Mouse (Mus musculus) monocyte, adult 2 months (primary cell): ENCODE measurements at regions not wholly inside any gene's neighbourhood (a gene's known extent, or its start where the extent isn't known, plus 50 kb on each side); places are given as distances from the start of the nearest gene placed in this dataset.

Experiments used
- DNase-seq, 2 experiments: peaks; one replicate each; pipeline ENCODE4 v3.0.0; 2022; ENCODE audit warnings: low spot score in 2 of 2, low read depth in 1 of 2

GRCm38 (mm10) chr12:54326571-54326970 is 122.9 kb upstream of the Egln3 start:
- DNase-seq = no peak

GRCm38 (mm10) chr12:54320533-54320932 is 116.9 kb upstream of the Egln3 start:
- DNase-seq = no peak

GRCm38 (mm10) chr12:54316980-54317471 is 113.4 kb upstream of the Egln3 start:
- DNase-seq = no peak

GRCm38 (mm10) chr12:54316066-54316567 is 112.5 kb upstream of the Egln3 start:
- DNase-seq = no peak

GRCm38 (mm10) chr12:54314153-54314552 is 110.5 kb upstream of the Egln3 start:
- DNase-seq = no peak

- no peak for DNase-seq
Measured at GRCm38 (mm10) chr12:54313211-54313845, 109.7 kb upstream of the Egln3 start.

- no peak for DNase-seq
Measured at GRCm38 (mm10) chr12:54312522-54313210, 109.0 kb upstream of the Egln3 start.

- DNase-seq = no peak
Measured at GRCm38 (mm10) chr12:54311896-54312521, 108.3 kb upstream of the Egln3 start.

GRCm38 (mm10) chr12:54309874-54310273 is 106.2 kb upstream of the Egln3 start:
- DNase-seq = no peak

GRCm38 (mm10) chr12:54309219-54309618 is 105.6 kb upstream of the Egln3 start:
- DNase-seq = no peak

GRCm38 (mm10) chr12:54305135-54305630 is 101.5 kb upstream of the Egln3 start:
- no peak for DNase-seq

GRCm38 (mm10) chr12:54303746-54304145 is 100.1 kb upstream of the Egln3 start:
- DNase-seq = no peak

GRCm38 (mm10) chr12:54299506-54299905 is 95.8 kb upstream of the Egln3 start:
- no peak for DNase-seq

- no peak for DNase-seq
Measured at GRCm38 (mm10) chr12:54293248-54293647, 89.6 kb upstream of the Egln3 start.

- no peak for DNase-seq
Measured at GRCm38 (mm10) chr12:54290311-54290710, 86.7 kb upstream of the Egln3 start.

- DNase-seq = no peak
Measured at GRCm38 (mm10) chr12:54288747-54289146, 85.1 kb upstream of the Egln3 start.

- DNase-seq = no peak
Measured at GRCm38 (mm10) chr12:54288041-54288502, 84.4 kb upstream of the Egln3 start.

GRCm38 (mm10) chr12:54286911-54287819 is 83.5 kb upstream of the Egln3 start:
- DNase-seq = no peak

GRCm38 (mm10) chr12:54283646-54284045 is 80.0 kb upstream of the Egln3 start:
- DNase-seq = no peak

GRCm38 (mm10) chr12:54283011-54283410 is 79.4 kb upstream of the Egln3 start:
- DNase-seq = no peak
